Mouse (Mus musculus) kidney, adult 2 months (tissue): Measurements from ENCODE around the gene Nnat.

Source experiments
- CTCF ChIP-seq: fragments of 200-500 bp; conservative IDR thresholded peaks from 2 replicates; pipeline ENCODE4 v1.5.1; 2011; ENCODE audit warnings: low read depth, mild to moderate bottlenecking, control low read depth, low read length, moderate library complexity, mixed read lengths; ENCODE audit not compliant: insufficient read depth, insufficient read length
- POLR2A ChIP-seq: fragments of 200-500 bp; IDR thresholded peaks from one replicate; pipeline ENCODE4 v1.6.1; 2011; ENCODE audit warnings: low read depth, low read length, control low read depth

- TF ChIP-seq CTCF (no peak), POLR2A (no peak)
Observed at GRCm38 (mm10) chr2:157536476-157537081, 23.3 kb upstream of the Nnat start.
